Comparison of ENCODE assay signal across 9 mouse cellular contexts in the genomic region with DNA sequence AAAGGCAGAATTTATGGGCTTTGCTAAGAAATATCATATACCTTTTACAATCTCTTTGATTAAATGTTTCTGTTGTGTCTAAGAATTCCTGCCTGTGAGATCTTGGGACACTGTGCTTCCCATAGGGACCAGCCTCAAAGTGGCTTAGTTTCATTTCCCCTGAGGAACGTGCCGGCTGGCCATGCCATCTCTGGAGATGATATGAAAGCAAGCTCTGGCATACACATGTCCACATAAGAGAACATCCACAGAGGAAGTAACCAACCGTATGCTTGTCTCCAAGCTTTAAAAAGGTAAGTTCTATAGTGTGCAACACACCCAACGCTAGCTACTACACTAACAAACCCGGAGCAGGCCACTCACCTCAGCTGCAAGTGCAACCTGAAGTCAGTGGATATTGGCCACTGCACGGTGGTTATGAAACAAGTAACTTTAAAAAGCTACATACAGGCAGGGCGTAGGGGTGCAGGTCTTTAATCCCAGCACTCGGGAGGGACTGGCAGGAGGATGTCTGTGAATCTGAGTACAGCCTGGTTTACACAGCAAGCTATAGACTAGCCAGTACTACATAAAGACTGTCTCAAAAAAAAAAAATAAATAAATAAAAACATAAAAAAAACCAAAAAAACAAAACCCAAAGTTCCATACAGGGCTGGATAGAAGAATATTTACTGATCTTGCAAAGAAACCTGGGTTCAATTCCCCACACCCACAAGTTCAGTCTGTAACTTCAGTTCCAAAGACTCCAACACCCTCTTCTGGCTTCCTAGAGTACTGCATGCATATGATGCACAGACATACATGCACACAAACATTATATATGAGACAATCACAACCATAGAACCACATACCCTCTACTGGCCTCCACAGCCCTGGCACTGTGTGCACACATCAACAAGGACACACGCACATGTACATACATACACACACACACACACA. TPM values are rescaled to one million over a fixed set of nuclear protein-coding genes. Genes with fewer than 3 reads are reported as not detected.
DNase-seq lines count a peak whose midpoint lies in the region; ATAC-seq and TF ChIP-seq lines count a peak whose summit lies in the region.
"Had no signal": no experiment of that assay in that cellular context is flagged by ENCODE, and none has a peak within 500 bp of the region (broad histone marks: within the 10 kb centered on the region; RNA-seq: fewer than 3 reads in every experiment).

No protein-coding gene starts in this region.

- no peaks in the 10 kb centered on the region for H3K9me3 ChIP-seq in kidney, embryonic 15.5 days (replicated peaks)
- H3K9me3 ChIP-seq in hindbrain, embryonic 13.5 days, result no peaks in the 10 kb centered on the region
- H3K9me3 ChIP-seq in megakaryocyte, embryonic 14.5 days, result no peaks in the 10 kb centered on the region
- H3K9me3 ChIP-seq: neural tube, embryonic 12.5 days had no signal

- H3K36me3 ChIP-seq in kidney, embryonic 15.5 days, result no peaks in the 10 kb centered on the region
- no peaks in the 10 kb centered on the region for H3K36me3 ChIP-seq in hindbrain, embryonic 13.5 days
- peaks cover 39% of the 10 kb centered on the region for H3K36me3 ChIP-seq in megakaryocyte, embryonic 14.5 days (replicated peaks; ENCODE audit: low read length)
- H3K36me3 ChIP-seq: neural tube, embryonic 12.5 days had no signal

- peak; percentile 43 for TF ChIP-seq CTCF in Patski (IDR thresholded peaks at IDR 0.05)

- CTCF ChIA-PET in Patski (lab: Charles Lee), result interaction anchor here (1.8 to 2.8 kb wide), 3 partner anchors 10 to 18 kb away, joined by 7 to 10 read pairs (median 7); no protein-coding TSS in a partner anchor

- no peaks in the 10 kb centered on the region for H3K27me3 ChIP-seq in kidney, embryonic 15.5 days
- no peaks in the 10 kb centered on the region for H3K27me3 ChIP-seq in Patski
- no peaks in the 10 kb centered on the region for H3K27me3 ChIP-seq in hindbrain, embryonic 13.5 days
- H3K27me3 ChIP-seq in megakaryocyte, embryonic 14.5 days (replicated peaks), result no peaks in the 10 kb centered on the region
- H3K27me3 ChIP-seq: neural tube, embryonic 12.5 days had no signal

- no peak overlapping the region for H3K9ac ChIP-seq in kidney, embryonic 15.5 days
- H3K9ac ChIP-seq in hindbrain, embryonic 13.5 days, result no peak overlapping the region
- H3K9ac ChIP-seq: neural tube, embryonic 12.5 days had no signal

- POLR2A ChIA-PET in Patski (lab: Charles Lee), result interaction anchor here (2.0 kb wide), 1 partner anchor 18 kb away, joined by 4 read pairs; no protein-coding TSS in a partner anchor

- H3K4me3 ChIP-seq in kidney, embryonic 15.5 days (replicated peaks), result no peak overlapping the region
- H3K4me3 ChIP-seq in hindbrain, embryonic 13.5 days, result no peak overlapping the region
- H3K4me3 ChIP-seq in megakaryocyte, embryonic 14.5 days (replicated peaks), result peak overlapping the region; percentile 80
- H3K4me3 ChIP-seq: neural tube, embryonic 12.5 days had no signal

- in situ Hi-C loops in Patski (cut with MboI; ENCODE audit: low pct_unique_long_range_greater_than_20kb), result no loop called here

- peaks cover 54% of the 10 kb centered on the region for H3K4me1 ChIP-seq in kidney, embryonic 15.5 days
- H3K4me1 ChIP-seq in hindbrain, embryonic 13.5 days (replicated peaks), result peaks cover 52% of the 10 kb centered on the region
- H3K4me1 ChIP-seq in megakaryocyte, embryonic 14.5 days, result peaks cover 90% of the 10 kb centered on the region

- H3K27ac ChIP-seq in kidney, embryonic 15.5 days, result peak overlapping the region; percentile 69
- H3K27ac ChIP-seq in hindbrain, embryonic 13.5 days, result 0 out of 2 replicates have a peak overlapping the region, but pooled peaks have one; percentile 30

- no peak for ATAC-seq in kidney, embryonic 15.5 days (replicated peaks; ENCODE audit: low FRiP score)
- no peak for ATAC-seq in Patski
- no peak for ATAC-seq in hindbrain, embryonic 13.5 days (ENCODE audit: low FRiP score)

- WGBS in kidney, embryonic 15.5 days, result 67% methylated on average over 9 of the region's 9 CpGs
- 89% methylated on average over 9 of the region's 9 CpGs for WGBS in hindbrain, embryonic 13.5 days

- no peak for DNase-seq in kidney, postnatal 14 days
- DNase-seq in Patski (ENCODE audit: low read depth, low spot score), result no peak
- DNase-seq in adrenal gland, postnatal 14 days, result no peak
- DNase-seq in layer of hippocampus, postnatal 25 days (ENCODE audit: extremely low spot score in 1 of 2, low spot score in 1 of 2), result no peak
- DNase-seq in left cerebral cortex, postnatal 25 days (ENCODE audit: low spot score in 2 of 2), result no peak

- peak overlapping the region; percentile 9; the same call in 1 of the 2 replicates for H3K4me2 ChIP-seq in kidney, embryonic 15.5 days
- no peak overlapping the region for H3K4me2 ChIP-seq in hindbrain, embryonic 13.5 days

- intact Hi-C loops in left cerebral cortex, postnatal 25 days (cut with DNase I), result no loop called here

RNA-seq across cellular contexts. Expression of a gene that starts 19.5 kb away (rescaled TPM):
- polyA plus RNA-seq in kidney, embryonic 15.5 days (2015; fragmentation: Nextera tagmentation; extraction: Ambion mirVana), result 16.7 and 16.8 TPM in 2 replicates
- polyA plus RNA-seq in Patski (2021), result 105 TPM
- polyA plus RNA-seq in hindbrain, embryonic 13.5 days (2015; fragmentation: Nextera tagmentation; extraction: Ambion mirVana), result 10.0 and 10.1 TPM in 2 replicates
- 15.2 and 42.6 TPM in 2 replicates for polyA plus RNA-seq in megakaryocyte, embryonic 14.5 days (2012; ENCODE audit: insufficient read depth, low replicate concordance)
- 142 and 151 TPM in 2 replicates for total RNA-seq in adrenal gland, postnatal 14 days (2021)
- 100 to 1,000 TPM; 173 to 183 TPM for total RNA-seq in layer of hippocampus, postnatal 25 days (2021)
- 100 to 1,000 TPM; 196 to 198 TPM for total RNA-seq in left cerebral cortex, postnatal 25 days (2021)

RNA-seq across cellular contexts. Expression of a gene that starts 37.0 kb away (rescaled TPM):
- 330 and 331 TPM in 2 replicates for polyA plus RNA-seq in kidney, embryonic 15.5 days (2015; fragmentation: Nextera tagmentation; extraction: Ambion mirVana)
- polyA plus RNA-seq in Patski (2021), result 84.3 TPM
- polyA plus RNA-seq in hindbrain, embryonic 13.5 days (2015; fragmentation: Nextera tagmentation; extraction: Ambion mirVana), result 260 and 270 TPM in 2 replicates
- 400 and 415 TPM in 2 replicates for polyA plus RNA-seq in megakaryocyte, embryonic 14.5 days (2012; ENCODE audit: insufficient read depth, low replicate concordance)
- 93.1 and 94.6 TPM in 2 replicates for total RNA-seq in adrenal gland, postnatal 14 days (2021)
- total RNA-seq in layer of hippocampus, postnatal 25 days (2021), result 10 to 100 TPM; 61.5 TPM
- 10 to 100 TPM; 50.7 to 54.5 TPM for total RNA-seq in left cerebral cortex, postnatal 25 days (2021)

RNA-seq across cellular contexts. Expression of a gene that starts 55.3 kb away (rescaled TPM):
- 6.1 and 7.9 TPM in 2 replicates for polyA plus RNA-seq in kidney, embryonic 15.5 days (2015; fragmentation: Nextera tagmentation; extraction: Ambion mirVana)
- 17.4 TPM for polyA plus RNA-seq in Patski (2021)
- 5.6 and 6.7 TPM in 2 replicates for polyA plus RNA-seq in hindbrain, embryonic 13.5 days (2015; fragmentation: Nextera tagmentation; extraction: Ambion mirVana)
- 3.2 and 12.1 TPM in 2 replicates for polyA plus RNA-seq in megakaryocyte, embryonic 14.5 days (2012; ENCODE audit: insufficient read depth, low replicate concordance)
- 24.4 and 29.9 TPM in 2 replicates for total RNA-seq in adrenal gland, postnatal 14 days (2021)
- 10 to 100 TPM; 16.3 to 16.5 TPM for total RNA-seq in layer of hippocampus, postnatal 25 days (2021)
- total RNA-seq in left cerebral cortex, postnatal 25 days (2021), result 10 to 100 TPM; 17.8 to 22.9 TPM
